Mouse (Mus musculus): Measurements from ENCODE around the gene Fam229a. TPM values are rescaled to one million over a fixed set of nuclear protein-coding genes. Genes with fewer than 3 reads are reported as not detected.

Gene Fam229a
- polyA plus RNA-seq, 1 experiment: 0.70 TPM

DNA sequence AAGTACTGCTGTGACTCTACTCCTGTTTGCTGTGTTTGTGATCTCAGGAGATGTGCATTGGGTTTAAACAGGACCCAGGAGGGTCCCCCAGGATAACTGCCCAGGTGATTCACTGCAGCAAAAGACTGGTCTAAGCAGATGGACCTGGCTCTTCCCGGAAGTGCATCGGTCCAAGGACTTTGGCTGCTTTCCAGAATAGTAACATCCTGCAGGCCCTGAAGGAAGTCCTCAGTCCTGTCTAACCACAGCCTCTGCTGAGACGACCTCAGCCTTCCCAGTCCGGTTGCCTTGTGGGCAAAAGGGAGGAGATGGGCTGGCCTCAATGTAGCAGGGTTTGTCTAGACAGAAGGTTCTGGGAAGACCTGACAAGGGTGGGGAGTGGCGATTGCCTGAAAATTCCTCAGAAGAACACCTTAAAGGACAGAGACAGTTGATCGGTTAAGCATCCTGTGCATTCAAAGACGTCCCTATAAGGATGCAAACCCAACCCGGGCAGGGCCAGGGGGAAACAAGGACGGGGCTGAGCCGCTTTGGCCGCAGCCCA, 12.0 kb downstream of the Fam229a start:
- Histone ChIP-seq H3K27me3 (ENCODE audit: control insufficient read depth, insufficient read depth, low read length) (no peaks in the 10 kb centered on the region), H3K4me3 (ENCODE audit: extremely low read depth, insufficient read depth, insufficient read length) (no peak overlapping the region), H3K36me3 (ENCODE audit: control insufficient read depth, insufficient read depth, low read length) (no peaks in the 10 kb centered on the region), H3K27ac (ENCODE audit: insufficient read depth, low read length) (no peak overlapping the region), H3K4me1 (ENCODE audit: control insufficient read depth, insufficient read depth, insufficient read length) (peaks cover 8% of the 10 kb centered on the region; the same call in 1 of the 2 replicates)
- no peak for DNase-seq (ENCODE audit: low read depth in 1 of 2, low spot score in 2 of 2)
- 46% methylated on average over 11 of the region's 11 CpGs for WGBS
- no peak for TF ChIP-seq POLR2A (IDR thresholded peaks at IDR 0.05; ENCODE audit: low read depth, low read length)
- TF ChIP-seq CTCF (IDR thresholded peaks at IDR 0.05; ENCODE audit: extremely low read depth, insufficient read depth, insufficient read length, insufficient replicate concordance): no peak

DNA sequence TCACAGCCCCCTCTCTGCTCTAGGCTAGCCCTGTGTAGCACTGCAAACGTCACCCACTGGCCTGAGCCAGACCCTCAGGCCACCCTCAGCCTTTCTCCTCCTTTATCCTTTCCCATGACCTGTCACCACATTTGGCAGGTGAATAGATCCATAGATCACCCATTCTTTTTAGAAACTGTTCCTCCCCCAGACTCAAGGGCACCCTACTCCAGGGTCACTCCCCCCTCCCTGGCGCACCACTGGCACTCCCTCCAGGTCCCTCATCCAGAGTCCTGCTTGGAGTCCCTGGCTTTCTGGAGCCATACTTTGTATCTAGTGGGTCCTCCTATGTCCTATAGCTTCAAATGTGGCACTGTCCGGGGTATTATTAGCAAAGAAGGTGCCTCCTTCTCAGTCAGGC, 14.5 kb downstream of the Fam229a start:
- no peak for DNase-seq (ENCODE audit: low read depth in 1 of 2, low spot score in 2 of 2)
- no peak overlapping the region for H3K4me3 ChIP-seq (ENCODE audit: extremely low read depth, insufficient read depth, insufficient read length)
- H3K4me1 ChIP-seq (ENCODE audit: control insufficient read depth, insufficient read depth, insufficient read length): peaks cover 10% of the 10 kb centered on the region; the same call in 1 of the 2 replicates
- H3K27me3 ChIP-seq (ENCODE audit: control insufficient read depth, insufficient read depth, low read length): no peaks in the 10 kb centered on the region
- no peak overlapping the region for H3K27ac ChIP-seq (ENCODE audit: insufficient read depth, low read length)
- H3K36me3 ChIP-seq (ENCODE audit: control insufficient read depth, insufficient read depth, low read length): no peaks in the 10 kb centered on the region
- no peak for TF ChIP-seq CTCF (IDR thresholded peaks at IDR 0.05; ENCODE audit: extremely low read depth, insufficient read depth, insufficient read length, insufficient replicate concordance)
- no peak for TF ChIP-seq POLR2A (IDR thresholded peaks at IDR 0.05; ENCODE audit: low read depth, low read length)
- 91% methylated on average over 3 of the region's 3 CpGs for WGBS

DNA sequence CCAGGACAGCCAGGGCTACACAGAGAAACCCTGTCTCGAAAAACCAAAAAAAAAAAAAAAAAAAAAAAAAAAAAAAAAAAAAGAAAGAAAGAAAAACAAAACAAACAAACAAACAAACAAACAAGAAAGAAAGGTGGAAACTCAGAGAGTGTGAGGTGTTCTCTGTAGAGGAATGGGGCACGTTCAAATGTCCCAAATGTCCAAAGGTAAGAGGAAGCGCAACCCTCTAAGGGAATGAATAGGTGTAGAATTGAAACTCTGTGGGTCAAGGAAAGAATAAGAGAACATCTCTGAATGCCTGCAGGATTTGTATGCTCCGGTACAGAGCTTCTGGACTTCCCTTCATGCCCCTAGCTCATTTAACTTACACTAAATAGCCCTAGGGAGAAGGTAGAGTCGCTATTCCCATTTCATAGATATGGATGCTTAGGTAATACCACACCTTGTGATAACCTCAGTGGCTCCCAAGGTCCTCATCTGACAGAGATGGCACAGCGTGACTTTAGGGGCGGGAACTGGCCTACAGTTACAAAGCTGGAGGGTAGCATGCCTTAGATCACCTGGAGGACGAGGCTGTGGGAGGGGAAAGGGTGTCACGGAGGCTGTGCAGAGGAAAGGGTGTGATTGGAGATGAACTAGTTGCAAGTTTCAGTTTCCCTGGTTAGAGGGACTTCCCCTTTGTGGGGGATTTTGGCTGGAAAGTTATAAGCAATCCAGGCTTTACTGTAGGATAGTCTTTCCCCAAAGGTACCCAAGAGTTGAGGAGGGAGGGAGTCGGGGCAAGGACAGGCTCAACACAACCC, 16.6 kb downstream of the Fam229a start:
- Histone ChIP-seq H3K27me3 (ENCODE audit: control insufficient read depth, insufficient read depth, low read length) (no peaks in the 10 kb centered on the region), H3K4me3 (ENCODE audit: extremely low read depth, insufficient read depth, insufficient read length) (no peak overlapping the region)

DNA sequence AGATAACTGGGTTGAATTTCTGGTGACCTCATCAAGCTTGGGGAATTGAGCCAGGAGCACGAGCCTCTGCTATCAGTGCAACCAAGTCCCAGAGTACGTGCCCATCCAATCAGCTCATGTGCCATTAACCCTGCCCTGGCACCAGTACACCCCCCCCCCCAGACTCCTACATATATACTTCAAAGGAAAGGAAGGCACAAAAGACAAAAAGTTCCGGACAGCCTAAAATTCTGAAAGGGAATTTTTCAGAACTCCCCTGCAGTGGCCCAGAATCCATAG, 17.2 kb downstream of the Fam229a start:
- no peak for TF ChIP-seq CTCF (IDR thresholded peaks at IDR 0.05; ENCODE audit: extremely low read depth, insufficient read depth, insufficient read length, insufficient replicate concordance)
- TF ChIP-seq POLR2A (IDR thresholded peaks at IDR 0.05; ENCODE audit: low read depth, low read length): no peak
- 58% methylated on average over 3 of the region's 3 CpGs for WGBS

More for the DNA sequence above, 16.6 kb downstream of the Fam229a start:
- Histone ChIP-seq H3K27ac (ENCODE audit: insufficient read depth, low read length) (no peak overlapping the region), H3K4me1 (ENCODE audit: control insufficient read depth, insufficient read depth, insufficient read length) (peaks cover 10% of the 10 kb centered on the region; the same call in 1 of the 2 replicates), H3K36me3 (ENCODE audit: control insufficient read depth, insufficient read depth, low read length) (no peaks in the 10 kb centered on the region)
- 44% methylated on average over 10 of the region's 10 CpGs for WGBS
- TF ChIP-seq POLR2A (IDR thresholded peaks at IDR 0.05; ENCODE audit: low read depth, low read length) (no peak), CTCF (IDR thresholded peaks at IDR 0.05; ENCODE audit: extremely low read depth, insufficient read depth, insufficient read length, insufficient replicate concordance) (no peak)
- DNase-seq (ENCODE audit: low read depth in 1 of 2, low spot score in 2 of 2): no peak

DNA sequence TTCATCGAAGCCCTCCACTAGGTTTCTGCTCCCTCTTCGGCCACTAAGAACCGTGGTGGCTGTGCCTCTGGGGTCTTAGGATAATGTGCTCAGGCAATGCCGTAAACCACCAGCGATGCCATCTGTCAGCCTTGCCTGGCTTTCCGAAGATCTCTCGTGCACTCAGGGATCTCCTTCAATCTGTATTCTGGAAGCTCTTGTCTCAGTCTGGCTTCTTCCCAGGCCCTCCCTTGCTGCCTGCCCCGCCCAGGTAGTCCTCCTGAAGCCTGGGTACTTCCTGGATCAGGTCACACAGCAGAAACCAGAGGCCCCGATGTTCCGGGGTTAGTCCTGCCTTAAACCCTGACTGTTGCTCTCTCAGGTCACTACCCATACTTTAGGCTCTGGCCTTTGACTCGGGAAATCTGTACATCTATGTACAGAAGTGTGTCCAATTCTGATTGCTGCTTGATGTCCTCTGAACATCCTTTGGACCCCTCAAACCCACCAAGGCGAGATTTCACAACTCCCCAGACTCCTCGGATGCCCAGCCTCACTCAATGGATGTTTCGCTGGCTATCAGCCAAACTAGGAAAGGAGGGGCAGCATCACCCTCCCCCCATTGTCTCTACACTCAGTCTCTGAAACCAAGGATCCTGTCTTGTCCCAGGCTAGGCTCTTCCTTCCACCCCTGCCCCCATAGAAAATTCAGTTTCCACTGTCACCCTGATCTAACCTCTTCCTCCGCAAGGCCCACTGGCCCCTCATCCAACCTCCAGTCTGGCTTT, 18.0 kb downstream of the Fam229a start:
- Histone ChIP-seq H3K36me3 (ENCODE audit: control insufficient read depth, insufficient read depth, low read length) (no peaks in the 10 kb centered on the region), H3K27me3 (ENCODE audit: control insufficient read depth, insufficient read depth, low read length) (peaks cover 3% of the 10 kb centered on the region; the same call in 1 of the 2 replicates), H3K4me1 (ENCODE audit: control insufficient read depth, insufficient read depth, insufficient read length) (peaks cover 12% of the 10 kb centered on the region), H3K27ac (ENCODE audit: insufficient read depth, low read length) (no peak overlapping the region), H3K4me3 (ENCODE audit: extremely low read depth, insufficient read depth, insufficient read length) (no peak overlapping the region)
- DNase-seq (ENCODE audit: low read depth in 1 of 2, low spot score in 2 of 2): no peak
- WGBS: 80% methylated on average over 15 of the region's 15 CpGs
- TF ChIP-seq POLR2A (IDR thresholded peaks at IDR 0.05; ENCODE audit: low read depth, low read length): no peak
- no peak for TF ChIP-seq CTCF (IDR thresholded peaks at IDR 0.05; ENCODE audit: extremely low read depth, insufficient read depth, insufficient read length, insufficient replicate concordance)

More for the DNA sequence above, 17.2 kb downstream of the Fam229a start:
- peaks cover 8% of the 10 kb centered on the region for H3K4me1 ChIP-seq (ENCODE audit: control insufficient read depth, insufficient read depth, insufficient read length)
- no peak overlapping the region for H3K27ac ChIP-seq (ENCODE audit: insufficient read depth, low read length)
- H3K4me3 ChIP-seq (ENCODE audit: extremely low read depth, insufficient read depth, insufficient read length): no peak overlapping the region
- H3K27me3 ChIP-seq (ENCODE audit: control insufficient read depth, insufficient read depth, low read length): no peaks in the 10 kb centered on the region
- H3K36me3 ChIP-seq (ENCODE audit: control insufficient read depth, insufficient read depth, low read length): no peaks in the 10 kb centered on the region
- DNase-seq (ENCODE audit: low read depth in 1 of 2, low spot score in 2 of 2): no peak

DNA sequence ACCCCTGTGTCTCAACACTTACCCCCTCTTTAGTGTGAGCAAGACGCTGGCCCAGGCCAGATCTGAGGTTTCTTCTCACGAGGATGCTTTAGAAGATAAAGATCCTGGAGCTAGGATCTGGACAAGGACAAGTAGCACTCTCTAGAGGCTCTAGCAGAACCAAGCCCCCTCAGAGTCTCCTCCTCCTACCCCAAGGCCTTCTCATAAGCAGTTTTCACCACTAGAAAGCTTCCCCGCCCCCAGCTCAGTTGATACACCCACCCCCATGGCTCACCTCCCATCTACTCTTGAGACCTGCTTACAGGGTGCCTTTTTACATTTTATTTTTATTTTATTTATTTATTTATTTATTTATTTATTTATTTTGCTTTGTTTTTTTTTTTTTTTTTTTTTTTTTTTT, 18.7 kb downstream of the Fam229a start:
- DNase-seq (ENCODE audit: low read depth in 1 of 2, low spot score in 2 of 2): no peak
- Histone ChIP-seq H3K36me3 (ENCODE audit: control insufficient read depth, insufficient read depth, low read length) (no peaks in the 10 kb centered on the region), H3K27ac (ENCODE audit: insufficient read depth, low read length) (no peak overlapping the region), H3K27me3 (ENCODE audit: control insufficient read depth, insufficient read depth, low read length) (peaks cover 4% of the 10 kb centered on the region; the same call in 1 of the 2 replicates), H3K4me3 (ENCODE audit: extremely low read depth, insufficient read depth, insufficient read length) (no peak overlapping the region), H3K4me1 (ENCODE audit: control insufficient read depth, insufficient read depth, insufficient read length) (peaks cover 15% of the 10 kb centered on the region)
- 85% methylated on average over 3 of the region's 3 CpGs for WGBS
- TF ChIP-seq POLR2A (IDR thresholded peaks at IDR 0.05; ENCODE audit: low read depth, low read length) (no peak), CTCF (IDR thresholded peaks at IDR 0.05; ENCODE audit: extremely low read depth, insufficient read depth, insufficient read length, insufficient replicate concordance) (no peak)
